Mouse (Mus musculus) thymus, adult 18-20 months (tissue): Measurements from ENCODE around the gene Ifit3.
"Not testable (repeated sequence)": the region's sequence is repeated elsewhere in the genome, so short reads cannot be mapped to it uniquely, and the experiment has no call there.

ENCODE experiments used
- DNase-seq, 2 experiments: peaks; one replicate each; pipeline ENCODE4 v3.0.0; 2022; ENCODE audit warnings: mixed read lengths in 2 of 2

Gene Ifit3

DNA sequence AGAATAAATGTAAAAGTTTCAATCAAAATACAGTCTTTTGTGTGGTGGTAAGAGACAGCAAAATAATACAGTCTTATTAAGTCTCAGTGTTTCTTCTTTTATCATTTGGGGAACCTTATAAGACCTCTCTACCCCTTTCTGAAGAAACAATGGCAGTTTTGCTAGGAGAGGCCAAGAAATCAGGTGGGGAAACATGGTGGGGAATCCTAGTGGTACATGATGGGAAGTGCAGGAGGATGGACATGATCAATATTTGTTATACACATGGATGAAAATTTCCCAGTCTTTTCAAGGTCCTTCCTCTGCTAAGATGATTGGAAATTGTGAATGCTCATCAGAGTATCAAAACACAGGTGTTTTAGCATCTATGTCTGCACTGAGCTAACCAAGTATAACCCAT lies 5.6 kb downstream of the Ifit3 start:
- no peak for DNase-seq

GRCm38 (mm10) chr19:34593456-34593855 lies 10.1 kb downstream of the Ifit3 start:
- no peak for DNase-seq

DNA sequence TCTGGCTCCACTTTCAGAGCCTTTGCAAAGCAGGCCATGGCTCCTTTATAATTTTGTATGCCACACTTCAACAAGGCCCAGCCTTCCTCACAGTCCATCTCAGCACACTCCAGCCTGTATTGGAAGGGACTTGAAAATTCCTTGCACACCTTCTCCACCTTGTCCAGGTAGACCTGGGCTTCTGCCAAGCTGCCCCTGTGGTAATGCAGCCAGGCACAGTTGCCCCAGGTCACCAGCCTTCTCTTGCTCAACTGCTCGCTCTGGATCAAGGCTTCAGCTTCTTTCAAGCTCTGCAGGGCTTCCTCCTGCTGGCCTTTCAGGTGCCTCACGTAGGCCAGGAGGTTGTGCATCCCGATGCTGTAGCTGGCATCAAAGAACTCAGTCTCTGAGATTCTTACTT lies 11.2 kb downstream of the Ifit3 start:
- not testable (repeated sequence) for DNase-seq

- no peak for DNase-seq
Measured at GRCm38 (mm10) chr19:34596811-34597210, 13.5 kb downstream of the Ifit3 start.

GRCm38 (mm10) chr19:34598341-34598740 lies 15.0 kb downstream of the Ifit3 start:
- DNase-seq = no peak

GRCm38 (mm10) chr19:34599250-34599649 lies 15.9 kb downstream of the Ifit3 start:
- DNase-seq = not testable (repeated sequence)

GRCm38 (mm10) chr19:34601888-34602287 lies 18.6 kb downstream of the Ifit3 start, which contains the start of gene Ifit1bl1:
Gene Ifit1bl1, minus strand, starts transcription at chr19:34601956.
- not testable (repeated sequence) for DNase-seq

DNA sequence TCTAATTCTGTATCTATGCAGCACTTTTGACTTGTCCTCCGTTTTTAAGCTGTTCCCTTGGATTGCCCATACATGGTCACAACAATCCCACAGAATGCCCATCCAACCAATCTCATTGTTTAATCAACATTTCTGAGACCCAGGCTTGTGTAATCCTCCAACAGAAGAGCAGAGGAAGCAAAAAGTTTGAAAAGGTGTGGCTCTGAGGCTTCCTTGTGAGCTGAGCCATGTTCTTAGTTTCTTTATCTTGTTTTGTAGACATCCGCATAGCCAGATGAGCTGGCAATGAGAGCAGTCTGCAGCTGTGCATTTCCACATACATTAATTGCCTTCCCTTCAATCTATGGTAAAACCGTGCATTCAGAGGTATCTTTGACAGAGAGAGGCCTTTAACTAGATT lies 22.1 kb downstream of the Ifit3 start:
- no peak for DNase-seq

- not testable (repeated sequence) for DNase-seq
Measured at GRCm38 (mm10) chr19:34607237-34608051, 24.1 kb downstream of the Ifit3 start, which contains the start of gene Ifit3b. Gene Ifit3b, plus strand, starts transcription at chr19:34607970.

DNA sequence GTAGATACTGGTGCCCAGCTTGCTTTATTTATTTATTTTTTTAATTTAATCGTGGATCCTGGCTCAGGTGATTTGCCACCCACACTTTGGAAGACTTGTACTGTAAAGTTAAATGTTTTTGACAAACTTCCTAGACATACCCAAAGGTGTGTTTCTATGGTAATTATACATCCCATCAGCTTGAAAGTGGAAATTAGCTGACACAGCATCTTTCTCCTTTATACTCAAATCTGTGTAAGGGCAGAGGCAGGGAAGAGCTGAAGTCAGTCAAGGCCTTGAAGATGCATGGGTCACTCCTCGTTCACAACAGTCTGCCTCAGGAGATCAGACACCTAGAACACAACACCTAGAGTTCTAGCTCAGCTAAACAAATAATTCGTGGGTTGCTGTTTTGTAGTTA lies 26.8 kb downstream of the Ifit3 start:
- DNase-seq = not testable (repeated sequence)

GRCm38 (mm10) chr19:34612243-34613001 lies 29.1 kb downstream of the Ifit3 start:
- not testable (repeated sequence) for DNase-seq

- DNase-seq = no peak
Measured at GRCm38 (mm10) chr19:34620871-34621270, 37.5 kb downstream of the Ifit3 start.

DNA sequence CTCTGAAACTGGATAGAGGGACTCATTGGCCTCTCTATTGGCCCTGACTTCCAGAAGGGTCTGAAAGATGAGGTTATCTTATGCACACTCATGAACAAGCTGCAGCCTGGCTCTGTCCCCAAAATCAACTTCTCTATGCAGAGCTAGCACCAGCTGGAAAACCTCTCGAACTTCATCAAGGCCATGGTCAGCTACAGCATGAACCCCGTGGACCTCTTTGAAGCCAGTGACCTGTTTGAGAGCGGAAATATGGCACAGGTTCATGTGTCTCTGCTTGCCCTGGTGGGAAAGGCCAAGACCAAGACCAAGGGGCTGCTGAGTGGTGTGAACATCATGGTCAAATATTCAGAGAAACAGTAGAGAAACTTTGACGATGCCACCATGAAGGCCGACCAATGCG lies 40.5 kb downstream of the Ifit3 start:
- DNase-seq = no peak

GRCm38 (mm10) chr19:34624663-34625062 lies 41.3 kb downstream of the Ifit3 start:
- DNase-seq = no peak

DNA sequence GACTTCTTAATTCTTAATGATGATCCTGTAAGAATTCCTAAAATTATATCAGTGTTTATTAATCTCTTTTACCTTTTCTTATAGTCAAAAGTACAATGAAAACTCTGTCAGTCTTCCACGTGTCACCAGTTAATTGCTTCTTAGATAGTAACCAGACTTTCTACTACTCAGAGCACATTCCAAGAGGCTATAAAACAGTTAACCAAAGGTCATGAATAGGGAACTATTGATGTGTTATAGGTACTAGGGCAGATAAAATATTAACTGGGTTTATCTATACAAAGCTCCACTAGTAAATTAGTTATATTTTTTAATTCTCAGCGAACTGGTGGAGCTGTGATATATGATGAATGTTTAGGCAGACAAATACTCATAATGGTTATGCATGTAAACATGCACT lies 44.2 kb downstream of the Ifit3 start:
- no peak for DNase-seq

- no peak for DNase-seq
Measured at GRCm38 (mm10) chr19:34631487-34631886, 48.2 kb downstream of the Ifit3 start.

GRCm38 (mm10) chr19:34633484-34633883 lies 50.2 kb downstream of the Ifit3 start:
- DNase-seq = no peak

GRCm38 (mm10) chr19:34636933-34637557 lies 53.7 kb downstream of the Ifit3 start:
- DNase-seq = peak in 1 of 2 experiments; percentile 26
